Mouse (Mus musculus) heart, adult 2 months (tissue): Measurements from ENCODE around the gene Arap1.

Experiments
- CTCF ChIP-seq: fragments of 200-600 bp; IDR thresholded peaks from 2 replicates; pipeline ENCODE4 v1.8.1; 2022; ENCODE audit warnings: antibody characterized with exemption, mild to moderate bottlenecking, moderate library complexity
- POLR2A ChIP-seq: fragments of 200-500 bp; IDR thresholded peaks from 2 replicates; pipeline ENCODE4 v1.6.1; 2011; ENCODE audit warnings: mild to moderate bottlenecking, low read depth, low read length, control low read depth; ENCODE audit not compliant: insufficient read depth

GRCm38 (mm10) chr7:101313033-101313432, 34.8 kb upstream of the Arap1 start:
- TF ChIP-seq POLR2A (no peak), CTCF (no peak)
